Mouse (Mus musculus): ENCODE measurements around the gene Cers1.

GRCm38 (mm10) chr8:70370476-70370875 lies 54.9 kb downstream of the Cers1 start:
- TF ChIP-seq USF1 (IDR thresholded peaks at IDR 0.05; ENCODE audit: low read depth) (no peak), CTCF (IDR thresholded peaks at IDR 0.05; ENCODE audit: control insufficient read depth, insufficient read depth, insufficient read length) (no peak), MYOG (IDR thresholded peaks at IDR 0.05; ENCODE audit: control insufficient read depth, extremely low read depth, insufficient read length) (no peak), MYOD1 (IDR thresholded peaks at IDR 0.05; ENCODE audit: control insufficient read depth, insufficient read length, low read depth) (no peak)
